Mouse (Mus musculus): ENCODE results near the gene Rbms3.

Rbms3 gene

DNA sequence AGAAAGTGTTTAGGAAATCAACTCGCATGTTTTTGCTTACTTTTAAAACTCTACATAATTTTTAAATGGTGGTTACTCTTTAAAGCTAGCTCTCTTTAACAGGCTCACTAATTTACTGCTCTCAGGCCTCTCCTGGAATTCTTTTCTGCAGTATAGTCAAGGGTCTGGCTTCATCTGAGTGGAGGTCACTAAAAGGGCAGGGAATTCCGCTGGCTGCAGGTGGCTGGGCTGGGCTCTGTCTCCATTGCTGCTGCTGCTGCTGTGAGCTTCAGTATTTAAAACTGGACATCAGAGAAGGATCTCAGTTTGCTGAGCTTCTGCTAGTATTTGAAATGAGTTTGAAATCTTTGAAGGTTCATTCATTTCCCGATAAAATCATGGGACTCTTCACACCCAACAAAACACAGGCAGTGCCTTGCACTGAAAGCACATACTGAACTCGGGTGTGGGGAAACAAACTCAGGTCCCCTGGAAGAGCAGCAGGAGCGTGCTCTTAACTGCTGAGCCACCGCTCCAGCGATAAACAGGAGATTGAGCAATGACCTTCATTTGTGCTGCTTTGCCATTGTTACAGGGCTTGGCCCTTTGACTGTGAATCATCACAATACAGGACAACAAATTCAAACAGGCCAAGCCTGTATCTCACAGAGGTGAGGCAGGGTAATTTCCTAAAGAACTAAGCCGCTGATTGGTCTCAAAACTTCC lies 990.0 kb downstream of the Rbms3 start:
- DNase-seq (ENCODE audit: low spot score) = peak; percentile 15

DNA sequence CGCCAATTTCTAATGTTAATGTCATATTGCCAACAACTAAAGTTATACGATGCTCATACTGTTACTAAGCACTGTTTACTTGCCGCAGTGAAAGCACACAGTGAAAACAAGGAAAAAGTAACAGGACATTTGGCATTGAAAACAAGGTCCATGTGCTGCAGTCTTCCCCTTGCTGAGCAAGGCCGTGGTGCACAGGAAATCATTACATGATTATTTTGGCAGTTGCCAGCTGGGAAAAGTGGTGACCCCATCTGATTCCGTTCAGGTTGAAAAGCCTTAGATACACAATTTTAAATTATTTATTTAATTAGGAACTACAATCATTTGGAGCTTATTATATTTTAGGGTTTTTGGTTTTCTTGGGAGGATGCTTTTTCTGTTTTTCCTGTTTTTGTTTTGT lies 995.9 kb downstream of the Rbms3 start:
- no peak for DNase-seq (ENCODE audit: low spot score)

DNA sequence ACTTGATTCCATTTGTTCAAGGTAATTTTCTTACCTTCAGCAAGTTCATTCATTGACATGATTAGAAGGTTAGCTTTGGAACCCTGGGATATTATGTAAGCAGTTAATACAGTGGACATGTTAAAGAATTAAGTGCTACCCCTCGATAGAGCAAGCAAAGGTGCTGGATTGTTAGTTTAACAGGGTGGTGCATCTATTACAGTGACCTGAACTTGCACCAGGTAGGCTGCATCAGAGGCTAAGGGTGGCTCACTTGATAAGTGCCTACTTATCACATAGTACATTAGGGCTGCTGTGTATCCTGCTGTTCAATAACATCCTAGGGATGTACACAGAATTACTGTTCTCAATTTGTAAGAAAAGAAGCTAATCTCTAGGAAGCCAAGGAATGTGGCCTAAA lies 996.6 kb downstream of the Rbms3 start:
- DNase-seq (ENCODE audit: low spot score) = no peak

DNA sequence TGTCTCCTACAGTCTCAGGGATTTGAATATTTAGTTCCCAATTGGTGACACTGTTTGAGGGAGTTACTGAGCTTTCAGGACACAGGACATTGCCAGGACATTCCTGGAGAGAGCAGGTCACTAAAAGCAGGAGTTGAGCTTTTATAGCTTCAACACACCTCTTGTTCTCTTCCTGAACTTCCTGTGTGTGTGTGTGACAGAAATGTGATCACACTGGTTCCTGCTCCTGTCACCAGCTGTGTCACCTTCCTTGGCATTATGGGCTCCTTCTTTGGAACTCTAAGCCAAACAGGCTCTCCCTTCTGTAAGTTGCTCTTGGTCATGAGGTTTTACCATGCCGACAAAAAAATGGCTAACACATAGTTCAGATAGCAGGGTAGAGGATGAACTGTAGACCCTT lies 997.9 kb downstream of the Rbms3 start:
- DNase-seq (ENCODE audit: low spot score) = no peak

DNA sequence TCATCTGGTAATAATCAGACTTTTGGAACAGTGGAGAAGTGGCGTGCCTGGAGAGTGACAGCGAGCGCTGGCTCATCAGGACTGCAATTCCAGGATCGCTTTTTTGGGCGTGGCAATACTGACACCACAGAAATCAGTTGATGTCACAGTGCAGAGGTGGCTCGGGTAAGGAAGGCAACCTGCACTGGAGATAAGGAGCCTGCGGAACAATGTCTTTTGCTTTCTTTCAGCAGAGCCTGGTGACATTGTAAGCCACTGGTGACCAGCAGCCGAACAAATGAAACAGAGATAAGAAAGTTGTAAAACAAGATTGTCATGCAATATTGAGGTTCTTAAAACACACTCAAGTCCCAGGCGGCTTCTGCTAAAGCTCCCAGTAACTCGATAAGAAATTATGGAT lies 998.9 kb downstream of the Rbms3 start:
- no peak for DNase-seq (ENCODE audit: low spot score)

DNA sequence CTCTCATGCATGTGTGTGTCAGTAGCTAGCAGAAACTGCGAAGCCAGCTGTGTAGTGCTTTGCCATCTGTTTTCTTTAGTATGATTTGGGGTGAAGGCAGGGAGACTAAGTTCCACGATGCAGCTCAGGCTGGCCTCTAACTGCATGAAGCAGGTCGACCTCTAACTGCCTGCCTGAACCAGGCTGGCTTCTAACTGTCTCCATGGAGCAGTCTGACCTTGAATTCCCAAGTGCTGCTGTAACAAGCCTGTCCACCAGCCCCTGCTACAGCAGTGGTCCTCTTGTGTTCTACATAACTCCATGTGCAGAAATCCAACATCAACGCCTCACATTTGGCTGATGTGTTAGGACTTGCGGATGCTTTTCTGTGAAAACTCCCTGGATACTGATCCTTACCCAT lies 1009.3 kb downstream of the Rbms3 start:
- DNase-seq (ENCODE audit: low spot score) = no peak

DNA sequence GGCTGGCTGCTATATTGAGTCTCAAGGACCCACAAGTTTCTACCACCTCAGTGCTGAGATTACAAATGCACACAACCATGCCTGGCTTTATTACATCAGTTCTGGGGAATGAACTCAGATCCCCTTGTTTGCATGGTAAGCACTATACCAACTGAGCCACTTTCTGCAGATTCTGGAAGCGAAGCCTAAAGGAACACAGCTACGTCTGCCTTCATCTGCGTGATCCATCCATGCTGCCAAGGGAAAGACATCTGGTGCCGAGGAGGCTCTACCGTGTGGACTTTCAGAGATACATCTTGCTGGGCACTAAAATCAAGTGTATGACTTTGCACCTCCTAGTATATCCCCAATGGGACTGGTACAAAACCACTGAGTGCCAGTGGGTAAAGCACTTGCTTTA lies 1010.8 kb downstream of the Rbms3 start:
- DNase-seq (ENCODE audit: low spot score) = no peak

DNA sequence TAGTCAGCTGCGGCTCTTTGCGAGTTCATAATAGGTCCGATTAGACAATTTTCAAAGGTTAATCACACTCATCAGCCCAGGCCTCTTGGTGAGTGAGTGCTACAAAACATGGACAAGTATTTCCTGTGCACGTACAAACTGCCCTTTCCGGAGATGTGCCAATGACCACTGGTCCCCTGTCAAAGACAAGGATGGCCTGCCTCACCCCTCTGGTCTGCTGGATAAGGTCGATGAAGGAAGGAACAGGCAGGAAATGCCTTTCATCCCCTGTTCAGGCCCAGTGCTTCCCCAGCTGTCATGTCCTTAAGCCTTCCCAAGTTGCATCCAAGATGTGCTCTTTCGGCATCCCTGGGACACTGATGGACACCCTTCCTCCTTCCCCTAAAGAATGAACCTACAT lies 1016.4 kb downstream of the Rbms3 start:
- no peak for DNase-seq (ENCODE audit: low spot score)

DNA sequence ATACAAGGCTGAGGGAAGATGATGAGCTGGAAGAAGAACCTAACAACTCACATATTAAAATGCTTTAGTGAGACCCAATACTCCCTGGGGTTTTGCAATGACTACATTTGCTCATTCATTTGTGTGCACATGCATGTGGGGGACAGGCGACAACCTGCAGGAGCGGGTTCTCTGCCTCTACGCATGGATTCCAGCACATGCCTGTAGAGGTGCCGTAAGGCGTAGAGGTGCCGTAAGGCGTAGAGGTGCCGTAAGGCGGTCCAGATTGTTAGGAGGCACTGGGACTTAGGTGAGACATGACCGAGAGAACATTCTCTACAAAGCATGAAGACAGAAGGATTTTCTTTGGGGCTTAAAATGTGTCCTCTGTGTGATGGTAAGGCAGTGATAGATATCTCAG lies 1033.7 kb downstream of the Rbms3 start:
- no peak for DNase-seq (ENCODE audit: low spot score)

DNA sequence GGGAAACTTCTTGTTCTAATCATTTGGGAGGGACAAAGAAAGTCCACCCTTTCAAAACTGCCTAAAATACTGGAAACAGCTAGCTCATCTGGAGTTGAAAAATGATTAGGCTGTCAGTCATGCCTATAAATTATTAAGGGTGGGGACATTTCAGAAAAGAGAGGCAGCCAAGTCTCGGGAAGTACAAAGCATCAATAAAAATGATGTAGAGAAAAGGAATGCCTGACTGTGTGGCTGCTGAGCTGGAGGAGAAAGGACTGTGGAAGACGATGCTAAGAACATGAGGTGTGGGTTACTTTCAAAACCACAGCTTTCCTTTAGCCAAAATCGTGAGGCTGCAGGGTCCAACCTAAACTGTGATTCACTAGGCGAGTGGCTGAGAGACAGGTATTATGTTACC lies 1037.2 kb downstream of the Rbms3 start:
- no peak for DNase-seq (ENCODE audit: low spot score)

DNA sequence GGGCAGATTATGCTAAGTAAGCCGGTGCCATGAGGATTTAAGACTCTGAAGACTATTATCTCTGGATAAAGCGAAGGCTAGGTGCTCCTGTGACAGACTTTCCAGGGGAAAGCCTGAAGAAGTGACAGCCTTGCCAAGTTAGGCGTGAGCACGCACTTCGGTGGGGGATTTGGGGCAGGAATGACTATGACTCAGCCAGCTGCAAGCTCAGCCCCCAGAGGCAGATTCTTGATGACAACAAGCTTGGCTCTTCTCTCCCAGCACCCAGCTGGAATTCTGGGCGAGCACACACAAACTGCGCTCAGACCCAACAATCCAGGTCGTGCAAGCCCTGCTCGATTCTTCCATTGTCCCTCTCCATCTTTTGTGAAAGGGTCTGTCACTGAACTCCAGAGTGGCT lies 1038.6 kb downstream of the Rbms3 start:
- DNase-seq (ENCODE audit: low spot score) = peak; percentile 17

DNA sequence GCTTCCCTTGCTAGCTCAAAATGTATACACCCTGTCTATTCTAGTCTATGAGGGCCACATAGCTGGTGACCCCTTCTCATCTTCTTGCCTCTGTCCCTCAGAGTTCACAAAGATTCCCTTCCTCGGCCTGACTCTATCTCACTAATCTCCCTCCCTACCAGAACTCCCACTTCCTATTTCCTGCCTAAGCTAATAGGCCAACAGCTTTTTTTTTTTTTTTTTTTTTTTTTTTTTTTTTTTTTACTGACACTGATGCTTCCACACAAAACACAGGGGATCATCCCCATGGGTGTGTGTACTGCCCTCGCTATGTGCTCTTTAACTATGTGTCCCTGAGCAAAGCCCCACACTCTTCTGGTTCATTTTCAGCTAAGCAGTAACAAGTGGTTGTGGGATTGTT lies 1060.0 kb downstream of the Rbms3 start:
- no peak for DNase-seq (ENCODE audit: low spot score)

DNA sequence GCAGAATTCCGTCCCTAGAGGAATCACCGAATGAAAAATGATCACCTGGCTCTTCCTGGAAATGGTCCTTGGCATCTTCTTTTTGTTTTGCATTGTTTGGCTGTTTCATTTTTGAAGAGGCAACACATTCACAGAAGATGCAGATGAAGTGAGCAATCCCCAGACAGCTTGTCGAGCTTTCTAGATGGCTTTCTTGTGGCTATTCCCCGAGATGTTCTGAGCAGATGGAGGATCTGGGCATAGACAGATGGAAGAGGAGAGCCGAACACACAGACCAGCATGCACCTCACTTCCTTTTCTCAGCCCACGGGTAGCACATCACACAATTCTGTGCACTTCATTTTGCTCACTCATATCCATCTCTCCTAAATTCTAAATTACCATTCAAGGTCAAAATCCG lies 1063.0 kb downstream of the Rbms3 start:
- no peak for DNase-seq (ENCODE audit: low spot score)

DNA sequence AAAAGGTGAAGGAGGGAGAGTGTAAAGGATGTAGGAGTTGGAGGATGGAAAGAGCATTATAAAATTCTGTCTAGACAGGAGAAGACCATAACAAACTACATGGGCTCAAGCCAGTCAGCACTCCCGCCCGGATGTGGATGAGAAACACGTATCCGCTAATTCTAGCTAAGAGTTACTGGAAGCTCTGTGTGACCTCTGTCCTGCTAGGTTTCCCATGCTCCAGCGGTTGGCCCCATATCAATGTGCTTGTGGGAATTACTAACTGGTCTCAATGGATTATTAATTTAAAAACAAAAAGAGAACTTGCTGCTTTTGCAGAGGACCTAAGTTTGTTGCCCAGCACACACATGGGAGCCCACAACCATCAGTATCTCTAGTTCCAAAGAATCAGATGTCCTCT lies 1071.9 kb downstream of the Rbms3 start:
- DNase-seq (ENCODE audit: low spot score) = no peak

DNA sequence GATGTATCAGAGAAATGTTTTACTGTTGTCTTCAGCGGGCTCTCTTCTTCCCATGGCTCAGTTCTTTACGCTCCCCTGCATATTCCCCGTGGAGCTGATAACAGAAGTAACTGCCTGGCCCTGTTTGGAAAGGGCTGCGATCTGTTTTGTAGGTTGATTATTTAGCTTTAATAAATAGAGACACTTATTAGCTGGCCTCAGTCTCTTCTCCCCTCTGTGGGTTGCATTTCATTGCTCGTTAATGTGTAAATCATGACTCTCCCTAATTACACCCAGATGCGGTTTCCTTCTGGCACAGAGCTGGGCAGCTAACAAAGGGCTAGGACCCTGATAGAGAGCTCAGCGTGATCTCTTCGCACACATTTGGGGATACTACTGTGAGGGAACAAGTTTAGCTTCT lies 1073.1 kb downstream of the Rbms3 start:
- DNase-seq (ENCODE audit: low spot score) = no peak

DNA sequence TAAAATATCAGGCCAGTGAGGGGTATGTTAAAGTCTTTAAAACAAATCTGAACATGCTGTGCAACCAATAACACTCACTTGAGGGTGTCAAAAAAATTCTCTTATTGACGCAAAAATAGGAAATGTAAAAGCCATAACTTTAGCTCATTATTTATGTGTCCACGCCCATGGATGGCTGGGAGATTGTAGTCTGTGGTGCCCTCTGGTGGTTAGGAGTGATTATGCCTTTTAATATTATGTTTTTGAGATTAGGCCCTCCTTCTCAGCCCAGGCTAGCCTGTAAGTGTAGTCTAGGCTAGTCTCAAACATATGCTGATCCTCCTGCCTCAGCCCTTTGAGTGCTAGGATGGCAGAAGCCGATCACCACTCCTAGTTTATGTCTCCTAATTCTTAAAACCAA lies 1076.5 kb downstream of the Rbms3 start:
- no peak for DNase-seq (ENCODE audit: low spot score)

DNA sequence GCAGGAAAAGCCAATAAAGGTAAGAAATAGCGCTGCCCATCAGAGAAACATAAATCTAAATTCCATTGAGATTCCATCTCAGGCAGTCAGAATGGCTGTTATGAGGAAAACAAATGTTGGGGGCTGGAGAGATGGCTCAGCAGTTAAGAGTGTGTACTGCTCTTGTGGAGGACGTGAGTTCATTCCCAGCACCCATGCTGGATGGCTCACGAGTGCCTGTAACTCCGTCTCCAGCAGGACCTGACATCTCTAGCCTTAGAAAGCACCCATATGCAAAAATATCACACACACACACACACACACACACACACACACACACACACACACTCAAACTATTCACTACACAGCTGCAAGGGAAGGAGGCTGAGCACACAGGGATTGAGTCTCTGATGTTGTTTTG lies 1083.6 kb downstream of the Rbms3 start:
- DNase-seq (ENCODE audit: low spot score) = no peak

DNA sequence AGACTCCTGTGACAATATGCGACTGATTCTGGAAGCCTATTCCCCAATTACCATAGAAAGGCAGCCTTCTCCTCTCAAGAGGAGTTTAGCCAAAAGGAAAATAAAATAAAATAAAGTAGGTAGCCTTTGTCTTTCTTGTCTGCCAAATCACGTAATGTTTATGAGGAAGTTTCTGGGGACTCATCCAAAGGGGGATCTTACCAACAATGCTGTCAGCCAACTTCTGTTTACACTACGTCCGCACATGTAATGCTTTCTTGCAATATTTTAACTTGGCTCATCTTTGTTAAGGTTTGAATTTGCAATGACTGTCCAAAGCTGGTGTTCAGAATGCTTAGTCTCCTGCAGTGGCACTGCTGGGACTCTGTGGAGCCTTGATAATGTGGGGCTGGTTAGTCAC lies 1086.9 kb downstream of the Rbms3 start:
- peak; percentile 4 for DNase-seq (ENCODE audit: low spot score)

DNA sequence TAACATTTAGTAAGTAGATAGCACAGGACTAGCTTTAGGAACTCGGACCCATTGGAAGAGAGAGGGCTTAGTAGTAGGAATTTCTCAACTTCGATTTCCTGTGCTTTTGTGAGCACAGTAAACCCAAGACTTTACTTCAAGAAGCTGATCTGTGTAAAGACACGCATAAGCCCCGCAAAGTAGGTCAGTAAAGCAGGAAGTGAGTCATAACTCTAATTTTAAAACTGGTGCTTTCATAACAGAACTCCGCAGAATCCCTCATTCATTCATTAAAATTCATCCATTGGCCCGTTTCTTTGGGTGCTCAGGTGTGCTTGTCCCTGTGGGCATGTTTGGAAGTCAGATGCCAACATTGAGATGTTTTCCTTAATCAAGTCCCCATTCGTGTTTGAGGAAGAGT lies 1087.7 kb downstream of the Rbms3 start:
- DNase-seq (ENCODE audit: low spot score) = no peak

DNA sequence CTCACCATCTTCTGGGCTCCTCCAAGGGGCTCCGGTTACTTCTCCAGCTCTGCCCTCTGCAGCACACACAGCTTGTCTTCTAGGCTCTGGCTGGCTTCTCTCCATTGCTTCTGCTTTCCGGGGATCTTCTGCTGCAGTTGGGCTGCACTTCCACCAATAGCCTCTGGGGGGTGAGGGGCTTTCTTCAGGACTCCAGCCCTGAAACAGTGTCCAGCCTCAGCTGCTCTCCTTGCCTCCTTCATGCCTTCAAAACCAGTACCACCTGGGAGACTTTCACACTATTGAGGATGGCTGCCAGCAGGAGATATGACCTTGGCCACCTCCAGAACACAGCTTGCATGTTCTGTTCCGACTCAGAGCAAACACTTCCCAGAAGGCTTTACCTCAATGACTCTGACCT lies 1094.0 kb downstream of the Rbms3 start:
- no peak for DNase-seq (ENCODE audit: low spot score)

DNA sequence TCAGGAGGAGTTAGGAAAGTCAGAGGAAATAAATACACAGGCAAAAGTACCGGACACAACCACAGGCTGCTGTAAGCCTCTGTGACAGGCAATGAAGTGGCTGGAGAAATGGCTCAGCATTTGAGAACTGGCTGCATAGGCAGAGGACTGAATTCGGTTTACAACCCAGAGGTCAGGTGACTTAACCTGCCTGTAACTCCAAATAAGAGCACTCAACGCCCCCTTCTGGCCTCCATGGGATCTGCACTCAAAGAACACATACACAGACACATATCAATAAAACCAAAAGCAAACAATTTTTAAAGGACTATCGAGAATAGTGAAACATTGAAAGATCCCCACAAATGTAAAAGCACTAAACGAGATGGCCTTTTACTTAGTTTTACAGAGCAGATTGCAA lies 1096.3 kb downstream of the Rbms3 start:
- no peak for DNase-seq (ENCODE audit: low spot score)

DNA sequence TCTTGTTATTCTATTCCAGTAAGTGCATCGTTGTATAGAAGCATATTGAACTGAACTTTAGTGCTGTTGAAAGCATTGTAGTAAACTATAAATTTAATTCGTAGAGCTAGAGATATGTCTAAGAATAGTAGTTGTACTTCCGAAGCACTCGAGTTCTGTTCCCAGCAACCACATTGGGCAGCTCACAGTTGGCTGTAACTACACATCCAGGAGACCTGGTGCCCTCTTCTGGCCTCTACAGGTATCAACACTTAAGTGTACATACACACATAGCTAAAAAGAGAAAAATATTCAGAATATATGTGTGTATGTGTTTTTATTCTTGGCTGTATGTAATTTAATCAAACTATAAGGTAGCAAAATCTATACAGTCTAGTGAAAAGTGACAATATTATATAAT lies 1098.6 kb downstream of the Rbms3 start:
- DNase-seq (ENCODE audit: low spot score) = no peak

DNA sequence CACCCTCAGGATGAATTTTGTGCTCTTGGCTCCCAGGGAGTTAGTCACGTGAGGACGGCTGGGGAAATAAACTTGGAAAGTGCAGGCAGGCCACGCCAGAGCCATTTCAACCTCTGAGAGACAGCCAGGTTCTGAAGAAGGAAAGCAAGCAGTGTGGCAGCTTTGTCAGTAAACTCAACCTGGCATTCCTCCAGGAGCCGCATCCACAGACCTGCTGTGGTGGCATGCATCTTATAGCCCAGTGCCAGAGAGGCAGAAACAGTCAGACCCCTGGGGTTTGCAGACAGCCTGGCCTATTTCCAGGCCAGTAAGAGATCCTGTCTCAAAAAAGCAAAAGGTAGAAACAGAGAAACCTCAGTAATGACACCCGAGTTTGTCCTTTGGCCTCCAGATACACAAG lies 1105.3 kb downstream of the Rbms3 start:
- no peak for DNase-seq (ENCODE audit: low spot score)
